Mouse (Mus musculus): ENCODE measurements around the gene Txnrd2. TPM values are rescaled to one million over a fixed set of nuclear protein-coding genes. Genes with fewer than 3 reads are reported as not detected.

Gene Txnrd2
- polyA plus RNA-seq, 1 experiment from 2014 or later = 24.9 TPM

DNA sequence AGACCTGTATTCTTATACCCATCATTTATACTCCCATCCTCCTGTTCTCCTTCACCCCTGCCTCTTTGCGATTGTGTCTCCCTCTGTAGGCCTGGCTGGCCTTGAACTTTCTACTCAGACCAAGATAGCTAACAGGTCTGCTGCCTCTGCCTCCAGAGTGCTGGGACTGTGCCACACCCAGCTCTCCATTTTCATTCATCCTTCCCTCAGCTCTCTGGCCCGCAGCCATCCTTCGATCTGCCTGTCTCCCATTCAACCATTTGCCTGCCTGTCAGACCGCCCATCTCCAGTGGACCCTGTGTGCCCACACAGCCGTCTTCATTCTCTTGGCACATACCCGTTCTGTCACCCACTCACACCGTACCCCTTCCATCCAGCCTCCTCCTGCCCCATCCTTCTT is 42.0 kb upstream of the Txnrd2 start:
- DNase-seq (peak; percentile 28), ATAC-seq (ENCODE audit: low FRiP score, low TSS enrichment) (no peak)
- peak overlapping the region; percentile 37; the same call in 1 of the 2 replicates for H3K27ac ChIP-seq (replicated peaks; ENCODE audit: low read depth, low read length)
- peaks cover 64% of the 10 kb centered on the region for H3K4me1 ChIP-seq (ENCODE audit: control insufficient read depth, insufficient read depth, low read length)
- WGBS = 54% methylated on average over 7 of the region's 7 CpGs
- H3K9ac ChIP-seq (replicated peaks; ENCODE audit: low read length) = no peak overlapping the region
- no peaks in the 10 kb centered on the region for H3K36me3 ChIP-seq (ENCODE audit: control insufficient read depth, insufficient read depth, low read length)
- H3K4me3 ChIP-seq (replicated peaks; ENCODE audit: low read depth, low read length) = no peak overlapping the region
- no peaks in the 10 kb centered on the region for H3K9me3 ChIP-seq (ENCODE audit: control insufficient read depth, low read length)
- H3K27me3 ChIP-seq (ENCODE audit: control insufficient read depth, insufficient read depth, low read length) = no peaks in the 10 kb centered on the region
- no peak overlapping the region for H3K4me2 ChIP-seq (ENCODE audit: low read length)

DNA sequence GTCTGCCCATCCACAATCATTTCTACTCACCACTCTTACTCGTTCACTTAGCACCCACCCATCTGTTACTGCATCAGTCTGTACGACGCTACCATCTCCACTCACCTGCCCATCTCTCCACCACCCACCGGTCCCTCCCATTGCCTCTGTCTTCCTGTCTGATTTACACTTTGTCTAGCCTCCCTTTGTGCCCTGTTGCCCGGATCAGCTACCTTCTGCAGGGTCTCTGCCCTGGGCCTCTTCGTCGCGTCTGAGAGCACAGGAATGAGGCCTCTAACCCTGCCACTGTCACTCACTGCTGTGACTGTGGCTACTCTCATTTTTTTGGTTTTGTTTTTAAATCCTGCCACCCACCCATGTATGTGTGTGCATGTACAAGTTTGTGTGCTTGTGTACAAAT is 41.5 kb upstream of the Txnrd2 start:
- no peak overlapping the region for H3K9ac ChIP-seq (replicated peaks; ENCODE audit: low read length)
- H3K4me1 ChIP-seq (ENCODE audit: control insufficient read depth, insufficient read depth, low read length) = peaks cover 60% of the 10 kb centered on the region
- H3K36me3 ChIP-seq (ENCODE audit: control insufficient read depth, insufficient read depth, low read length) = no peaks in the 10 kb centered on the region
- H3K9me3 ChIP-seq (ENCODE audit: control insufficient read depth, low read length) = no peaks in the 10 kb centered on the region
- WGBS = 44% methylated on average over 8 of the region's 8 CpGs
- 0 out of 2 replicates have a peak overlapping the region, but pooled peaks have one; percentile 37 for H3K27ac ChIP-seq (replicated peaks; ENCODE audit: low read depth, low read length)
- H3K27me3 ChIP-seq (ENCODE audit: control insufficient read depth, insufficient read depth, low read length) = no peaks in the 10 kb centered on the region
- H3K4me3 ChIP-seq (replicated peaks; ENCODE audit: low read depth, low read length) = no peak overlapping the region
- H3K4me2 ChIP-seq (ENCODE audit: low read length) = no peak overlapping the region
- DNase-seq (no peak), ATAC-seq (ENCODE audit: low FRiP score, low TSS enrichment) (no peak)

DNA sequence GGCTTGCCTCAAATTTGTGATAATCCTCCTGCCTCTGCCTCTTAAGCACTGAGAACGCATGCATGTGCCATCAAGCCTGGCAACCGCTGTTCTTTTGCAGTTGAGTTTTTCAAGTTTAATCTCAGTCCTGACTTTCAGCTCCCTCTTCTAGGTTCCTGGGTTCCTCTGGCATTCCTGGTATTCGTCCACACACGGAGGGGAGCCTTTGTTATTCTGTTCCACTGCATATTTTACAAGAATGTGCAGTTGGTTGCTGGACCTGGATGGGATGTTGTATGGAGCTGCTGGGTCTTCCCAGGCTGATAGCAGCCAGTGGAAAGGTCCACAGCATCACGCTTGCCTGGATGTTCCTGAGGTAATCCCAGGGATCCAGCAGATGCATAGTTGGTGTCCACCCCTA is 40.8 kb upstream of the Txnrd2 start:
- Histone ChIP-seq H3K27ac (replicated peaks; ENCODE audit: low read depth, low read length) (no peak overlapping the region), H3K4me1 (ENCODE audit: control insufficient read depth, insufficient read depth, low read length) (peaks cover 53% of the 10 kb centered on the region)
- 61% methylated on average over 5 of the region's 5 CpGs for WGBS

GRCm38 (mm10) chr16:18386451-18386850 is 39.7 kb upstream of the Txnrd2 start:
- Histone ChIP-seq H3K36me3 (ENCODE audit: control insufficient read depth, insufficient read depth, low read length) (no peaks in the 10 kb centered on the region), H3K27ac (replicated peaks; ENCODE audit: low read depth, low read length) (no peak overlapping the region), H3K9ac (replicated peaks; ENCODE audit: low read length) (no peak overlapping the region), H3K4me2 (ENCODE audit: low read length) (no peak overlapping the region), H3K9me3 (ENCODE audit: control insufficient read depth, low read length) (no peaks in the 10 kb centered on the region), H3K4me1 (ENCODE audit: control insufficient read depth, insufficient read depth, low read length) (peaks cover 42% of the 10 kb centered on the region), H3K27me3 (ENCODE audit: control insufficient read depth, insufficient read depth, low read length) (no peaks in the 10 kb centered on the region), H3K4me3 (replicated peaks; ENCODE audit: low read depth, low read length) (no peak overlapping the region)
- 77% methylated on average over 7 of the region's 7 CpGs for WGBS
- DNase-seq (no peak), ATAC-seq (ENCODE audit: low FRiP score, low TSS enrichment) (no peak)

More for the DNA sequence above, 40.8 kb upstream of the Txnrd2 start:
- Histone ChIP-seq H3K4me2 (ENCODE audit: low read length) (no peak overlapping the region), H3K36me3 (ENCODE audit: control insufficient read depth, insufficient read depth, low read length) (no peaks in the 10 kb centered on the region), H3K9ac (replicated peaks; ENCODE audit: low read length) (no peak overlapping the region), H3K9me3 (ENCODE audit: control insufficient read depth, low read length) (no peaks in the 10 kb centered on the region), H3K4me3 (replicated peaks; ENCODE audit: low read depth, low read length) (no peak overlapping the region), H3K27me3 (ENCODE audit: control insufficient read depth, insufficient read depth, low read length) (no peaks in the 10 kb centered on the region)
- ATAC-seq (ENCODE audit: low FRiP score, low TSS enrichment) (no peak), DNase-seq (no peak)

GRCm38 (mm10) chr16:18386972-18387371 is 39.2 kb upstream of the Txnrd2 start:
- no peak for ATAC-seq (ENCODE audit: low FRiP score, low TSS enrichment)
- H3K4me1 ChIP-seq (ENCODE audit: control insufficient read depth, insufficient read depth, low read length) = peaks cover 38% of the 10 kb centered on the region
- 62% methylated on average over 3 of the region's 3 CpGs for WGBS
- H3K9ac ChIP-seq (replicated peaks; ENCODE audit: low read length) = no peak overlapping the region
- H3K27me3 ChIP-seq (ENCODE audit: control insufficient read depth, insufficient read depth, low read length) = no peaks in the 10 kb centered on the region
- no peaks in the 10 kb centered on the region for H3K36me3 ChIP-seq (ENCODE audit: control insufficient read depth, insufficient read depth, low read length)
- no peaks in the 10 kb centered on the region for H3K9me3 ChIP-seq (ENCODE audit: control insufficient read depth, low read length)
- DNase-seq = no peak
- H3K4me2 ChIP-seq (ENCODE audit: low read length) = no peak overlapping the region
- no peak overlapping the region for H3K27ac ChIP-seq (replicated peaks; ENCODE audit: low read depth, low read length)
- no peak overlapping the region for H3K4me3 ChIP-seq (replicated peaks; ENCODE audit: low read depth, low read length)

- Histone ChIP-seq H3K9ac (replicated peaks; ENCODE audit: low read length) (no peak overlapping the region), H3K27me3 (ENCODE audit: control insufficient read depth, insufficient read depth, low read length) (no peaks in the 10 kb centered on the region), H3K9me3 (ENCODE audit: control insufficient read depth, low read length) (no peaks in the 10 kb centered on the region), H3K4me3 (replicated peaks; ENCODE audit: low read depth, low read length) (no peak overlapping the region), H3K27ac (replicated peaks; ENCODE audit: low read depth, low read length) (peak overlapping the region; percentile 52), H3K4me1 (ENCODE audit: control insufficient read depth, insufficient read depth, low read length) (peaks cover 32% of the 10 kb centered on the region), H3K36me3 (ENCODE audit: control insufficient read depth, insufficient read depth, low read length) (no peaks in the 10 kb centered on the region), H3K4me2 (ENCODE audit: low read length) (no peak overlapping the region)
- WGBS = 37% methylated on average over 6 of the region's 7 CpGs
- DNase-seq = no peak
- no peak for ATAC-seq (ENCODE audit: low FRiP score, low TSS enrichment)
These were observed 38.2 kb upstream of the Txnrd2 start for GRCm38 (mm10) chr16:18387704-18388582.

- H3K4me1 ChIP-seq (ENCODE audit: control insufficient read depth, insufficient read depth, low read length) = peaks cover 29% of the 10 kb centered on the region
- no peak overlapping the region for H3K4me3 ChIP-seq (replicated peaks; ENCODE audit: low read depth, low read length)
- DNase-seq (no peak), ATAC-seq (ENCODE audit: low FRiP score, low TSS enrichment) (no peak)
- no peak overlapping the region; the same call in 1 of the 2 replicates for H3K9ac ChIP-seq (replicated peaks; ENCODE audit: low read length)
- no peak overlapping the region for H3K4me2 ChIP-seq (ENCODE audit: low read length)
- peak overlapping the region; percentile 52 for H3K27ac ChIP-seq (replicated peaks; ENCODE audit: low read depth, low read length)
- H3K27me3 ChIP-seq (ENCODE audit: control insufficient read depth, insufficient read depth, low read length) = no peaks in the 10 kb centered on the region
- H3K36me3 ChIP-seq (ENCODE audit: control insufficient read depth, insufficient read depth, low read length) = no peaks in the 10 kb centered on the region
- H3K9me3 ChIP-seq (ENCODE audit: control insufficient read depth, low read length) = no peaks in the 10 kb centered on the region
- 77% methylated on average over 14 of the region's 14 CpGs for WGBS
These were observed 37.4 kb upstream of the Txnrd2 start for GRCm38 (mm10) chr16:18388583-18389435.

GRCm38 (mm10) chr16:18390399-18390798 is 35.8 kb upstream of the Txnrd2 start:
- ATAC-seq (ENCODE audit: low FRiP score, low TSS enrichment) = no peak

More at GRCm38 (mm10) chr16:18390399-18390798, 35.8 kb upstream of the Txnrd2 start:
- H3K9me3 ChIP-seq (ENCODE audit: control insufficient read depth, low read length) = no peaks in the 10 kb centered on the region
- no peak overlapping the region for H3K4me3 ChIP-seq (replicated peaks; ENCODE audit: low read depth, low read length)
- H3K4me2 ChIP-seq (ENCODE audit: low read length) = no peak overlapping the region
- H3K27me3 ChIP-seq (ENCODE audit: control insufficient read depth, insufficient read depth, low read length) = no peaks in the 10 kb centered on the region
- H3K9ac ChIP-seq (replicated peaks; ENCODE audit: low read length) = no peak overlapping the region
- WGBS = 77% methylated on average over 6 of the region's 6 CpGs
- no peaks in the 10 kb centered on the region for H3K36me3 ChIP-seq (ENCODE audit: control insufficient read depth, insufficient read depth, low read length)
- peaks cover 44% of the 10 kb centered on the region for H3K4me1 ChIP-seq (ENCODE audit: control insufficient read depth, insufficient read depth, low read length)
- no peak for DNase-seq
- H3K27ac ChIP-seq (replicated peaks; ENCODE audit: low read depth, low read length) = no peak overlapping the region

Measured in midbrain, embryonic 14.5 days (tissue).